Comparison of ENCODE assay signal across 21 mouse cellular contexts in the genomic region with DNA sequence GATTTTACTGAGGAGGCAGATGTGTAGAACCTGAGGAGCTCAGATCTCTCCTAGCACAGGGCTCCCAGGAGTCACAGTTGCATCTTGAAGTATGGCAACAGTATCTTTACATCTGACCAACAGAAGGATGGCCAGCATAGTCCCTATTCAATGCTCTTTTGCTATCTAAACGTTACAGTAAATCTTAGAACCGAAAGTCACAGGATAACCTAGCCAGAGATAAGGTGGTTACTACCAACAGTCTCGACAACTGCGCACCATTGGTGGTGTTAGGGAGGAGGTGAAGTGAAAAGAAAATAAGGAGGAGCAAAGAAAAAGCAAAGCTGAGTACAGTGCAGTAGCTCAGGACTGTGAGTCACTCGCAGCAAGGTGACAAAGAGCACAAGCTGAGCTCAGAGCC. TPM values are rescaled to one million over a fixed set of nuclear protein-coding genes. Genes with fewer than 3 reads are reported as not detected.
DNase-seq lines count a peak whose midpoint lies in the region; ATAC-seq and TF ChIP-seq lines count a peak whose summit lies in the region.
"Had no signal": no experiment of that assay in that cellular context is flagged by ENCODE, and none has a peak within 500 bp of the region (broad histone marks: within the 10 kb centered on the region; RNA-seq: fewer than 3 reads in every experiment).

No protein-coding gene starts in this region.

- no peak overlapping the region for H3K9ac ChIP-seq in liver, embryonic 12.5 days
- H3K9ac ChIP-seq in liver, postnatal 0 days (replicated peaks), result no peak overlapping the region
- H3K9ac ChIP-seq in liver, embryonic 16.5 days (ENCODE audit: low read depth, low read length), result no peak overlapping the region
- H3K9ac ChIP-seq: embryonic facial prominence, embryonic 12.5 days; forebrain, embryonic 15.5 days; heart, embryonic 15.5 days; hindbrain, embryonic 13.5 days had no signal

- no peak overlapping the region for H3K4me2 ChIP-seq in liver, embryonic 12.5 days
- H3K4me2 ChIP-seq in liver, postnatal 0 days (ENCODE audit: low read depth, low read length), result no peak overlapping the region
- H3K4me2 ChIP-seq in liver, embryonic 16.5 days (ENCODE audit: low read depth, low read length), result no peak overlapping the region
- H3K4me2 ChIP-seq: embryonic facial prominence, embryonic 12.5 days; forebrain, embryonic 15.5 days; heart, embryonic 11.5 days; heart, embryonic 15.5 days; hindbrain, embryonic 13.5 days had no signal

- H3K36me3 ChIP-seq in liver, embryonic 12.5 days, result peaks cover 66% of the 10 kb centered on the region
- H3K36me3 ChIP-seq in liver, postnatal 0 days (replicated peaks; ENCODE audit: insufficient read depth, low read length), result peaks cover 48% of the 10 kb centered on the region
- H3K36me3 ChIP-seq in liver, embryonic 16.5 days (ENCODE audit: control insufficient read depth, insufficient read depth), result peaks cover 23% of the 10 kb centered on the region

- H3K4me3 ChIP-seq in liver, embryonic 12.5 days, result no peak overlapping the region
- no peak overlapping the region for H3K4me3 ChIP-seq in liver, postnatal 0 days (ENCODE audit: low read depth, low read length)
- no peak overlapping the region for H3K4me3 ChIP-seq in liver, embryonic 16.5 days (ENCODE audit: low read depth, low read length)
- H3K4me3 ChIP-seq: embryonic facial prominence, embryonic 12.5 days; forebrain, embryonic 15.5 days; heart, embryonic 15.5 days; hindbrain, embryonic 13.5 days had no signal

- H3K4me1 ChIP-seq in liver, embryonic 12.5 days, result peaks cover 11% of the 10 kb centered on the region; the same call in 1 of the 2 replicates
- H3K4me1 ChIP-seq in liver, postnatal 0 days (ENCODE audit: insufficient read depth), result no peaks in the 10 kb centered on the region
- no peaks in the 10 kb centered on the region; the same call in 1 of the 2 replicates for H3K4me1 ChIP-seq in liver, embryonic 16.5 days (ENCODE audit: control insufficient read depth, low read depth, low read length)
- H3K4me1 ChIP-seq: embryonic facial prominence, embryonic 12.5 days; forebrain, embryonic 15.5 days; hindbrain, embryonic 13.5 days had no signal

- WGBS in liver, embryonic 12.5 days (ENCODE audit: insufficient replicate concordance), result 44% methylated on average over 5 of the region's 5 CpGs
- 60% methylated on average over 5 of the region's 5 CpGs for WGBS in liver, postnatal 0 days (ENCODE audit: insufficient replicate concordance)
- WGBS in liver, embryonic 16.5 days (ENCODE audit: insufficient replicate concordance), result 32% methylated on average over 5 of the region's 5 CpGs

- no peak for TF ChIP-seq EP300 in liver, postnatal 0 days (IDR thresholded peaks at IDR 0.05; ENCODE audit: low read depth)

- DNase-seq in liver, postnatal 0 days, result no peak
- DNase-seq in induced T-regulatory cell, adult 2 months (ENCODE audit: low read depth), result peak; percentile 60
- DNase-seq in kidney, postnatal 25 days, result no peak
- no peak for DNase-seq in embryo, embryonic 10 days (ENCODE audit: low spot score)
- DNase-seq in lung, postnatal 36 days, result no peak
- DNase-seq: adrenal gland, postnatal 14 days; cerebellum, adult 2 months; cerebellum, postnatal 10 days; gastrocnemius, postnatal 36 days; heart, adult 11 months; heart, postnatal 14 days had no signal

- no peaks in the 10 kb centered on the region for H3K27me3 ChIP-seq in liver, embryonic 12.5 days (replicated peaks)
- no peaks in the 10 kb centered on the region for H3K27me3 ChIP-seq in liver, postnatal 0 days (ENCODE audit: insufficient read depth, low read length)
- no peaks in the 10 kb centered on the region for H3K27me3 ChIP-seq in liver, embryonic 16.5 days (ENCODE audit: control insufficient read depth, insufficient read depth, low read depth, low read length)
- H3K27me3 ChIP-seq: embryonic facial prominence, embryonic 12.5 days; forebrain, embryonic 15.5 days; heart, embryonic 15.5 days; hindbrain, embryonic 13.5 days; Patski had no signal

- TF ChIP-seq CTCF in liver, postnatal 0 days (IDR thresholded peaks at IDR 0.05; ENCODE audit: low read depth), result no peak

- ATAC-seq in liver, embryonic 12.5 days, result 0 out of 2 replicates have a peak, but pooled peaks have one; percentile 42
- ATAC-seq in liver, postnatal 0 days, result no peak
- ATAC-seq in liver, embryonic 16.5 days (ENCODE audit: low read depth), result peak; percentile 27; the same call in 1 of the 2 replicates
- ATAC-seq: activated CD4-positive, CD25-positive, alpha-beta regulatory T cell, adult 4 months; forebrain, embryonic 15.5 days; hindbrain, postnatal 0 days; Patski had no signal

- H3K9me3 ChIP-seq in liver, embryonic 12.5 days (replicated peaks), result no peaks in the 10 kb centered on the region
- H3K9me3 ChIP-seq in liver, postnatal 0 days (ENCODE audit: low read length), result no peaks in the 10 kb centered on the region
- no peaks in the 10 kb centered on the region for H3K9me3 ChIP-seq in liver, embryonic 16.5 days (replicated peaks; ENCODE audit: control insufficient read depth, low read length)
- H3K9me3 ChIP-seq: embryonic facial prominence, embryonic 12.5 days; forebrain, embryonic 15.5 days; heart, embryonic 15.5 days; hindbrain, embryonic 13.5 days had no signal

- no peak overlapping the region for H3K27ac ChIP-seq in liver, embryonic 12.5 days
- H3K27ac ChIP-seq in liver, postnatal 0 days (ENCODE audit: low read depth), result no peak overlapping the region
- no peak overlapping the region for H3K27ac ChIP-seq in liver, embryonic 16.5 days (ENCODE audit: low read length)
- H3K27ac ChIP-seq: embryonic facial prominence, embryonic 12.5 days; forebrain, embryonic 15.5 days; heart, embryonic 15.5 days; hindbrain, embryonic 13.5 days; hindbrain, postnatal 0 days had no signal

RNA-seq across cellular contexts. Expression of a gene that starts 13.6 kb away (rescaled TPM):
- 60.1 and 65.7 TPM in 2 replicates for polyA plus RNA-seq in liver, embryonic 12.5 days (2016; fragmentation: Nextera tagmentation; extraction: Ambion mirVana)
- 30.0 and 30.6 TPM in 2 replicates for polyA plus RNA-seq in liver, postnatal 0 days (2015; fragmentation: Nextera tagmentation; extraction: Ambion mirVana)
- 34.5 and 36.2 TPM in 2 replicates for polyA plus RNA-seq in liver, embryonic 16.5 days (2015; fragmentation: Nextera tagmentation; extraction: Ambion mirVana)

RNA-seq across cellular contexts. Expression of a gene that starts 27.6 kb away (rescaled TPM):
- 85.3 and 95.9 TPM in 2 replicates for polyA plus RNA-seq in liver, embryonic 12.5 days (2016; fragmentation: Nextera tagmentation; extraction: Ambion mirVana)
- 26.7 and 30.6 TPM in 2 replicates for polyA plus RNA-seq in liver, postnatal 0 days (2015; fragmentation: Nextera tagmentation; extraction: Ambion mirVana)
- polyA plus RNA-seq in liver, embryonic 16.5 days (2015; fragmentation: Nextera tagmentation; extraction: Ambion mirVana), result 39.6 and 41.5 TPM in 2 replicates

RNA-seq across cellular contexts. Expression of a gene that starts 49.3 kb away (rescaled TPM):
- 91.0 and 104 TPM in 2 replicates for polyA plus RNA-seq in liver, embryonic 12.5 days (2016; fragmentation: Nextera tagmentation; extraction: Ambion mirVana)
- 31.7 and 44.7 TPM in 2 replicates for polyA plus RNA-seq in liver, postnatal 0 days (2015; fragmentation: Nextera tagmentation; extraction: Ambion mirVana)
- polyA plus RNA-seq in liver, embryonic 16.5 days (2015; fragmentation: Nextera tagmentation; extraction: Ambion mirVana), result 6.2 and 6.3 TPM in 2 replicates
